ENCODE assay signal across 8 mouse cellular contexts in genomic region chr11:57644245-57645017, GRCm38 (mm10). TPM values are rescaled to one million over a fixed set of nuclear protein-coding genes. Genes with fewer than 3 reads are reported as not detected.
DNase-seq lines count a peak whose midpoint lies in the region; ATAC-seq and TF ChIP-seq lines count a peak whose summit lies in the region.

No protein-coding gene starts in this region.

- H3K4me1 ChIP-seq in kidney, adult 2 months (ENCODE audit: control insufficient read depth, insufficient read depth, low read length) = no peaks in the 10 kb centered on the region
- peaks cover 14% of the 10 kb centered on the region; the same call in 1 of the 2 replicates for H3K4me1 ChIP-seq in forebrain, embryonic 14.5 days (ENCODE audit: control insufficient read depth, insufficient read depth, low read length)
- peaks cover 32% of the 10 kb centered on the region for H3K4me1 ChIP-seq in hindbrain, embryonic 15.5 days (replicated peaks)
- H3K4me1 ChIP-seq in liver, embryonic 13.5 days (replicated peaks) = peaks cover 52% of the 10 kb centered on the region

- no peak for TF ChIP-seq POLR2A in kidney, adult 2 months (IDR thresholded peaks at IDR 0.05; ENCODE audit: low read depth, low read length)

- H3K27ac ChIP-seq in kidney, adult 2 months (ENCODE audit: insufficient read depth, low read depth, low read length) = peak overlapping the region; percentile 26
- 0 out of 2 replicates have a peak overlapping the region, but pooled peaks have one; percentile 67 for H3K27ac ChIP-seq in forebrain, embryonic 14.5 days (ENCODE audit: low read depth, low read length)
- H3K27ac ChIP-seq in hindbrain, embryonic 15.5 days (replicated peaks) = peak overlapping the region; percentile 87
- peak overlapping the region; percentile 77 for H3K27ac ChIP-seq in liver, embryonic 13.5 days

- WGBS in kidney, adult 2 months = under 1% methylated on average over 30 of the region's 30 CpGs
- WGBS in forebrain, embryonic 14.5 days = under 1% methylated on average over 30 of the region's 30 CpGs
- WGBS in hindbrain, embryonic 15.5 days = under 1% methylated on average over 30 of the region's 30 CpGs
- WGBS in liver, embryonic 13.5 days (ENCODE audit: insufficient replicate concordance) = under 1% methylated on average over 30 of the region's 30 CpGs

- no peaks in the 10 kb centered on the region for H3K27me3 ChIP-seq in kidney, adult 2 months (replicated peaks; ENCODE audit: control insufficient read depth, insufficient read depth, low read length)
- H3K27me3 ChIP-seq in forebrain, embryonic 14.5 days (replicated peaks; ENCODE audit: control insufficient read depth, insufficient read depth, low read length) = no peaks in the 10 kb centered on the region
- no peaks in the 10 kb centered on the region for H3K27me3 ChIP-seq in hindbrain, embryonic 15.5 days
- H3K27me3 ChIP-seq in liver, embryonic 13.5 days = peaks cover 7% of the 10 kb centered on the region; the same call in 1 of the 2 replicates

- TF ChIP-seq CTCF in kidney, adult 2 months (conservative IDR thresholded peaks at IDR 0.05; ENCODE audit: insufficient read depth, insufficient read length, low read depth, low read length) = no peak

- peak; percentile 16 for ATAC-seq in activated CD4-positive, CD25-positive, alpha-beta regulatory T cell, adult 4 months
- peak; percentile 38 for ATAC-seq in forebrain, embryonic 14.5 days
- peak; percentile 65 for ATAC-seq in hindbrain, embryonic 15.5 days (ENCODE audit: low FRiP score, low read depth)
- peak; percentile 60 for ATAC-seq in liver, embryonic 13.5 days (ENCODE audit: low read depth)

- H3K9ac ChIP-seq in forebrain, embryonic 14.5 days (ENCODE audit: low read length) = peak overlapping the region; percentile 82
- H3K9ac ChIP-seq in hindbrain, embryonic 15.5 days = peak overlapping the region; percentile 85
- peak overlapping the region; percentile 99 for H3K9ac ChIP-seq in liver, embryonic 13.5 days

- peak overlapping the region; percentile 73 for H3K4me3 ChIP-seq in kidney, adult 2 months (ENCODE audit: insufficient read depth, low read depth, low read length)
- peak overlapping the region; percentile 71 for H3K4me3 ChIP-seq in forebrain, embryonic 14.5 days (ENCODE audit: low read depth, low read length)
- H3K4me3 ChIP-seq in hindbrain, embryonic 15.5 days = peak overlapping the region; percentile 82
- H3K4me3 ChIP-seq in liver, embryonic 13.5 days (replicated peaks) = peak overlapping the region; percentile 98

- no peaks in the 10 kb centered on the region for H3K36me3 ChIP-seq in kidney, adult 2 months (ENCODE audit: control insufficient read depth, insufficient read depth, low read length)
- no peaks in the 10 kb centered on the region for H3K36me3 ChIP-seq in forebrain, embryonic 14.5 days (ENCODE audit: control insufficient read depth, insufficient read depth, low read length)
- no peaks in the 10 kb centered on the region for H3K36me3 ChIP-seq in hindbrain, embryonic 15.5 days
- H3K36me3 ChIP-seq in liver, embryonic 13.5 days = peaks cover 15% of the 10 kb centered on the region

- DNase-seq in kidney, adult 2 months = peak; percentile 59
- DNase-seq in kidney, adult 11 months = no peak
- DNase-seq in forebrain, embryonic 14.5 days (ENCODE audit: low spot score) = peak; percentile 70
- no peak for DNase-seq in liver, embryonic 13.5 days
- peak; percentile 37 to 45 for DNase-seq in monocyte, adult 2 months (ENCODE audit: low read depth in 1 of 2, low spot score in 2 of 2)
- peak; percentile 26 to 56 for DNase-seq in thymus, postnatal 10 days (ENCODE audit: low spot score in 2 of 2)

- no peaks in the 10 kb centered on the region for H3K9me3 ChIP-seq in forebrain, embryonic 14.5 days (replicated peaks; ENCODE audit: control insufficient read depth, low read length)
- no peaks in the 10 kb centered on the region for H3K9me3 ChIP-seq in hindbrain, embryonic 15.5 days
- no peaks in the 10 kb centered on the region for H3K9me3 ChIP-seq in liver, embryonic 13.5 days (replicated peaks)

- H3K4me2 ChIP-seq in forebrain, embryonic 14.5 days (ENCODE audit: low read length) = peak overlapping the region; percentile 85
- H3K4me2 ChIP-seq in hindbrain, embryonic 15.5 days = peak overlapping the region; percentile 99
- H3K4me2 ChIP-seq in liver, embryonic 13.5 days = peak overlapping the region; percentile 99

RNA-seq across cellular contexts. Expression of gene Galnt10, which starts 0.8 kb away (rescaled TPM):
- polyA plus RNA-seq in kidney, adult 2 months (2012; rRNA removed) = 10.5 and 11.1 TPM in 2 replicates
- polyA plus RNA-seq in activated CD4-positive, CD25-positive, alpha-beta regulatory T cell, adult 4 months (2017; shearing (Covaris generic)) = 1 to 10 TPM; 4.1 to 7.6 TPM
- polyA plus RNA-seq in forebrain, embryonic 14.5 days (2014; fragmentation: Nextera tagmentation; extraction: Ambion mirVana) = 6.1 and 7.1 TPM in 2 replicates
- 14.6 and 15.4 TPM in 2 replicates for polyA plus RNA-seq in hindbrain, embryonic 15.5 days (2015; fragmentation: Nextera tagmentation; extraction: Ambion mirVana)
- polyA plus RNA-seq in liver, embryonic 13.5 days (2015; fragmentation: Nextera tagmentation; extraction: Ambion mirVana) = 23.6 and 27.5 TPM in 2 replicates

Comparison
In these comparisons a context has a peak if more than half of its experiments do, and no peak if none do; other contexts are left out.
1. DNase-seq: peak in kidney, adult 2 months (single experiment), forebrain, embryonic 14.5 days (single experiment), monocyte, adult 2 months (2 of 2) and thymus, postnatal 10 days (2 of 2); none in kidney, adult 11 months (single experiment) and liver, embryonic 13.5 days (single experiment).
2. H3K27ac ChIP-seq: peak in every context shown above with its lines; median percentile 87 in hindbrain, embryonic 15.5 days; 77 in liver, embryonic 13.5 days; 67 in forebrain, embryonic 14.5 days; 26 in kidney, adult 2 months.
3. Peak in every context shown above with its lines, with median percentiles within 50 percentile points of each other: H3K4me3 ChIP-seq, ATAC-seq, H3K4me2 ChIP-seq and H3K9ac ChIP-seq.